Mouse (Mus musculus): ENCODE data around the gene Actl10. TPM values are rescaled to one million over a fixed set of nuclear protein-coding genes. Genes with fewer than 3 reads are reported as not detected.
A peak's percentile ranks its signal among the peaks of the same experiment; 100 is the strongest.

The Actl10 gene
- not detected in 2 replicates for polyA plus RNA-seq (2014; fragmentation: Nextera tagmentation; extraction: Ambion mirVana)

DNA sequence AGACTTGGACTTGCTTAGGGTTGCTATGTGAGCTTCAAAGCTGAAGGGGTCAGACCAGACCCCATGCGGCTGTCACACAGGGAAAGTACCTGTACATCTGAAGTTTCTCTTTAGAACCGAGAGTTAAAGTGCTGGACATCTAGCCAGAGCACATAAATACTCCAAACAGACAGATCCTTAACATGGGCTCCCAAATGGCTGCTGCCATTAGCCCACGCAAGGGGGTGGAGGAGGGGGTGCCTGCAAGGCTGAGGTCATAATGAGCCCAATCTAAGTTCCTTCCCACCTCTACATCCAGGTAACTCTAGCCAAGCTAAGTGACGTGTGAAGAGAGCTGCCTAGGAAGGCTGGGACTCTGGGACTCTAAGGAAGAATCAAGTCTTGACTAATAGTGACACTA, at the start of gene Actl10:
TSS of gene Actl10 (plus strand) at position 301 of the 400 bp plus-strand sequence.
- 83% methylated on average over 4 of the region's 4 CpGs for WGBS
- Histone ChIP-seq H3K27me3 (ENCODE audit: control insufficient read depth, insufficient read depth, low read length) (peaks cover 20% of the 10 kb centered on the region), H3K4me3 (ENCODE audit: low read depth, low read length) (no peak within 1 kb of the TSS), H3K27ac (ENCODE audit: low read depth, low read length) (no peak within 1 kb of the TSS), H3K36me3 (ENCODE audit: control insufficient read depth, insufficient read depth, low read length) (peaks cover 3% of the 10 kb centered on the region; the same call in 1 of the 2 replicates), H3K9me3 (ENCODE audit: control insufficient read depth, low read length) (no peaks in the 10 kb centered on the region), H3K4me1 (ENCODE audit: control insufficient read depth, insufficient read depth, low read length) (peaks cover 15% of the 10 kb centered on the region), H3K9ac (ENCODE audit: low read length) (0 out of 2 replicates have a peak within 1 kb of the TSS, but pooled peaks have one; percentile 14), H3K4me2 (peak within 1 kb of the TSS; percentile 22; the same call in 1 of the 2 replicates)
- no peak for ATAC-seq (ENCODE audit: low FRiP score)
- no peak for DNase-seq (ENCODE audit: low spot score, missing footprints)

DNA sequence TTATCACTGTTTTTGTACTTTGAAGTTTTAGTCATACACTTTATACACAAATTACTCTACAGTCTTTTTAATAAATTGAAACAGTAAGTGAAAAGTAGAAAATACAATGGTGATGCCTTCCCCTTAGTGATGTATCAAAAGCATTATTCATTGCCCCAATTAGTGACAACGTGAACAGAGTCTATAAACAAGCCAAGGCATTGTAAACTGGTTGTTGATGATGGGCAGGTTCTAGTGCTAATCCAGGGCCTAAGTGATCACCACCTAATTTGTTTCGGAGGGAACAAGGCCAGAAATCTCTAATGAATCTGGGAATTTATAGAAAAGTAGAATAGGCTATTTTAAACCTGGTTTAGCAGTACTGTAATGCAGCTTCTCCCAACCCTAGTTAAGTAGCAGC, 44.5 kb upstream of the Actl10 start:
- Histone ChIP-seq H3K36me3 (ENCODE audit: control insufficient read depth, insufficient read depth, low read length) (no peaks in the 10 kb centered on the region; the same call in 1 of the 2 replicates), H3K9me3 (ENCODE audit: control insufficient read depth, low read length) (no peaks in the 10 kb centered on the region), H3K9ac (ENCODE audit: low read length) (no peak overlapping the region), H3K27me3 (ENCODE audit: control insufficient read depth, insufficient read depth, low read length) (no peaks in the 10 kb centered on the region), H3K4me1 (ENCODE audit: control insufficient read depth, insufficient read depth, low read length) (no peaks in the 10 kb centered on the region), H3K4me2 (no peak overlapping the region), H3K27ac (ENCODE audit: low read depth, low read length) (no peak overlapping the region), H3K4me3 (ENCODE audit: low read depth, low read length) (no peak overlapping the region)
- ATAC-seq (ENCODE audit: low FRiP score) (no peak), DNase-seq (ENCODE audit: low spot score, missing footprints) (no peak)
- 87% methylated on average over 2 of the region's 2 CpGs for WGBS

DNA sequence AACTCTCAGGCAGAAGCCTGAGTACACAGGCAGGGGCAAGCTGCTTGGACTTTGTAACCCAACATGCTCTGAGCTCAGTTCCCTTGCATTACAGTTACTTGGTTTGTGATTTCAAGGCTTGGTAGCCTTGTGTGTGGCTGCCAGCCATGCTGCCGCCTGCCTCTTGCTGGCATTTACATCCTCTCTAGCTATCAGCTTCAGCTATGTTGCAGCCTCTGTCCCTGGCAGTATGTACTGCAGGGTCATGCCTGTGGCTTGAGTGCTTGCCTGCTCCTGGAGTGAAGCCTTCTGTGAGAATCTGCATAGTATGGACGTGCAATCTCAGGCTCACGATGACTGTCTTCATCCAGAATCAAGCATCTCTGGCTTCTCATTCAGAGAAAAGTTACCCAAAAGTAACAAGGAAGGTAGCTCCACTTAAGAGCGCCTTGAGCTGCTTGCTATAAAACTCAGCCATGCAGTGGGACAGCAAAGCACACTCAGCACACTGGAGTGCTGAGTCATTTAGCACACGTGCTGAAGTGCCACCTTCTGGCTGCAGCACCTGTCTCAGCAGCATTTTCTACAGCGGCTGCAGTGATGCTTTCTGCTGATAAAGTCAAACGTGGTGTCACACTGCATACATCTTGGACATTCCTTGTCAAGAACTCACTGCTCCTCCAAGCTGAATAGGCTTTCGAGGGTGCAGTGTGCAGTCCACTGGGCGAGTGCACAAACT, 43.9 kb upstream of the Actl10 start:
- Histone ChIP-seq H3K9ac (ENCODE audit: low read length) (no peak overlapping the region), H3K9me3 (ENCODE audit: control insufficient read depth, low read length) (no peaks in the 10 kb centered on the region), H3K4me3 (ENCODE audit: low read depth, low read length) (no peak overlapping the region), H3K27me3 (ENCODE audit: control insufficient read depth, insufficient read depth, low read length) (no peaks in the 10 kb centered on the region), H3K36me3 (ENCODE audit: control insufficient read depth, insufficient read depth, low read length) (no peaks in the 10 kb centered on the region; the same call in 1 of the 2 replicates), H3K4me2 (no peak overlapping the region), H3K27ac (ENCODE audit: low read depth, low read length) (no peak overlapping the region), H3K4me1 (ENCODE audit: control insufficient read depth, insufficient read depth, low read length) (no peaks in the 10 kb centered on the region)
- DNase-seq (ENCODE audit: low spot score, missing footprints) (no peak), ATAC-seq (ENCODE audit: low FRiP score) (no peak)
- 79% methylated on average over 9 of the region's 9 CpGs for WGBS

DNA sequence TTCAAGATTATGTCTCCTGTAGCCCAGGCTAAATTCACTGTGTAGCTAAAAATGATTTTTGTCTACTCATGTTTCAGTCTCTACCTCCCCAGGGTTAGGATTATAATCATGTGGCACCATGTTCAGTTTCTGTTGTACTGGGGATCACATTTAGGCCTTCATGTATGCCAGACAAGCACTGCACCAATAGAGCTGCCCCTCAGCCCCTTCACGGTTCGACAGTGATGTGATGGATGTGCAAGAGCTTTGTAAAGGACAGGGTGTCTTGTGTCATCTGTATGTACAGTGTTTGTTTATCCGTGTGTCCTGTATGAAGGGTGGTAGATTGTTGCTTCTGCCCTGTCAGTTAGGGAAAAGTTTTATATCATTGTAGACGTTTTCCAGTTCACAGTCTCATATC, 43.1 kb upstream of the Actl10 start:
- no peak overlapping the region for H3K27ac ChIP-seq (ENCODE audit: low read depth, low read length)
- WGBS: 87% methylated on average over 4 of the region's 4 CpGs
- ATAC-seq (ENCODE audit: low FRiP score) (no peak), DNase-seq (ENCODE audit: low spot score, missing footprints) (no peak)
- H3K4me3 ChIP-seq (ENCODE audit: low read depth, low read length): no peak overlapping the region
- H3K36me3 ChIP-seq (ENCODE audit: control insufficient read depth, insufficient read depth, low read length): no peaks in the 10 kb centered on the region; the same call in 1 of the 2 replicates
- H3K4me2 ChIP-seq: no peak overlapping the region
- no peaks in the 10 kb centered on the region for H3K9me3 ChIP-seq (ENCODE audit: control insufficient read depth, low read length)
- H3K4me1 ChIP-seq (ENCODE audit: control insufficient read depth, insufficient read depth, low read length): no peaks in the 10 kb centered on the region
- H3K27me3 ChIP-seq (ENCODE audit: control insufficient read depth, insufficient read depth, low read length): no peaks in the 10 kb centered on the region
- H3K9ac ChIP-seq (ENCODE audit: low read length): no peak overlapping the region

DNA sequence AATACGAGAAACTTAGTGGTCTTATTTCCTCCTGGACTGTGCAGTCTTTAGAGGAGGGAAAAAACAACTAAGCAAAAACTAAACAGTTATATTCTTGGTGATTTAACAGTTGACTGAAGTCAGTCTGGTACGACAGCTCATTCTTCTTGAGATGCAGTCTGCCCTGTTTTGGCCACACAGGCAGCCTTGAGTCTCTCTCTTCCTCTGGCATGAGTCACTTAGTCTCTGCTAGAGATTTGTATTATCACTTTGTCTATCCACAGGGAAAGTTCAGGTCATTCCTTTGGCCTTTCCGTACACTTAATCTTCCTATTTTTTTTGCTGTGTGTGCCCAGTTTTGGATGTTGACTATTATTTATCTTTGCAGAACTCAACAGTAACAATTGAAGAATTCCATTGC, 41.4 kb upstream of the Actl10 start:
- no peaks in the 10 kb centered on the region for H3K27me3 ChIP-seq (ENCODE audit: control insufficient read depth, insufficient read depth, low read length)
- no peaks in the 10 kb centered on the region; the same call in 1 of the 2 replicates for H3K36me3 ChIP-seq (ENCODE audit: control insufficient read depth, insufficient read depth, low read length)
- no peak overlapping the region for H3K9ac ChIP-seq (ENCODE audit: low read length)
- no peak overlapping the region for H3K4me3 ChIP-seq (ENCODE audit: low read depth, low read length)
- no peaks in the 10 kb centered on the region for H3K9me3 ChIP-seq (ENCODE audit: control insufficient read depth, low read length)
- no peak overlapping the region for H3K4me2 ChIP-seq
- DNase-seq (ENCODE audit: low spot score, missing footprints) (no peak), ATAC-seq (ENCODE audit: low FRiP score) (no peak)
- WGBS: 88% methylated on average over 3 of the region's 3 CpGs
- H3K27ac ChIP-seq (ENCODE audit: low read depth, low read length): no peak overlapping the region
- H3K4me1 ChIP-seq (ENCODE audit: control insufficient read depth, insufficient read depth, low read length): no peaks in the 10 kb centered on the region

DNA sequence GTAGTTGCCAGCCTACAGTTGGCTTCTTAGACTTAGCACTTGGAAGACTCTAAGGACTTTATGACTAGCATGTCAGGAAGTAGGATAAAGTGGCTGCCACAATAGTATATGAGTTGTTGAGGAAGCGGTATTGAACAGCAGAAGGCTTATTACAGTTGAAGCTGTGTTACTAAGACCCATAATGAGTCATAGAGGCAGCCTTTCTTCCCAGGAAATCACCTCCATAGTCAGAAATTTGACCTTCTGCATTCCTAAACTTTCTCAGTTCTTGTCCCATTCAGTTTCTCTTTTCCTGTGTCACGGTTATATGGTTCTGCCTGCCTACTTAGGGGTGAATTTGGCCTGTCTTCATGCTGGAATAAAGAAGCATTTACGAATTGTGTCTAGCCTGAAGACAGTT, 34.6 kb upstream of the Actl10 start:
- WGBS: 87% methylated on average over 3 of the region's 3 CpGs
- no peak overlapping the region for H3K4me3 ChIP-seq (ENCODE audit: low read depth, low read length)
- peaks cover 3% of the 10 kb centered on the region; the same call in 1 of the 2 replicates for H3K36me3 ChIP-seq (ENCODE audit: control insufficient read depth, insufficient read depth, low read length)
- no peaks in the 10 kb centered on the region for H3K27me3 ChIP-seq (ENCODE audit: control insufficient read depth, insufficient read depth, low read length)
- no peak overlapping the region for H3K27ac ChIP-seq (ENCODE audit: low read depth, low read length)
- DNase-seq (ENCODE audit: low spot score, missing footprints) (no peak), ATAC-seq (ENCODE audit: low FRiP score) (no peak)
- H3K9me3 ChIP-seq (ENCODE audit: control insufficient read depth, low read length): no peaks in the 10 kb centered on the region
- no peak overlapping the region for H3K4me2 ChIP-seq
- no peaks in the 10 kb centered on the region for H3K4me1 ChIP-seq (ENCODE audit: control insufficient read depth, insufficient read depth, low read length)
- no peak overlapping the region for H3K9ac ChIP-seq (ENCODE audit: low read length)

DNA sequence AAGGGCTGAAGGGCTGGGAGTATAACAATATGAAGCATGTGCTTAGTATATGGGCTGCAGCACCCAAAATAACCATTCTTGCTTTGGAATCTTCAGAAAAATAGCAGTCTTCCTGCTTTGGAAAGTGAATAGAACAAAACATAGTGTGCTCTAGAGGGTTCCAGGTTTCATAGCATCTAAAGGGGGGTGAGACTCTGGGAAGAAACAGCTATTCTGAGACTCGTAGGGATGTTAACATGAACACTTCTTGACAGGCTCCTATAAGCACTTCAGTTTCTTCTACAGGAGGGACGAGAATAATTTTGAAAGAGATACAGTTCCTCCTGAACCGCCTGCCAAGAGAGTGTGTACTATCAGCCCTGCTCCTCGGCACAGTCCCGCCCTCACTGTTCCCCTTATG, 34.2 kb upstream of the Actl10 start:
- Histone ChIP-seq H3K9me3 (ENCODE audit: control insufficient read depth, low read length) (no peaks in the 10 kb centered on the region), H3K4me2 (no peak overlapping the region), H3K4me3 (ENCODE audit: low read depth, low read length) (no peak overlapping the region), H3K27me3 (ENCODE audit: control insufficient read depth, insufficient read depth, low read length) (no peaks in the 10 kb centered on the region), H3K36me3 (ENCODE audit: control insufficient read depth, insufficient read depth, low read length) (peaks cover 3% of the 10 kb centered on the region; the same call in 1 of the 2 replicates), H3K4me1 (ENCODE audit: control insufficient read depth, insufficient read depth, low read length) (no peaks in the 10 kb centered on the region), H3K9ac (ENCODE audit: low read length) (no peak overlapping the region), H3K27ac (ENCODE audit: low read depth, low read length) (no peak overlapping the region)
- WGBS: 97% methylated on average over 5 of the region's 5 CpGs
- DNase-seq (ENCODE audit: low spot score, missing footprints) (no peak), ATAC-seq (ENCODE audit: low FRiP score) (no peak)

DNA sequence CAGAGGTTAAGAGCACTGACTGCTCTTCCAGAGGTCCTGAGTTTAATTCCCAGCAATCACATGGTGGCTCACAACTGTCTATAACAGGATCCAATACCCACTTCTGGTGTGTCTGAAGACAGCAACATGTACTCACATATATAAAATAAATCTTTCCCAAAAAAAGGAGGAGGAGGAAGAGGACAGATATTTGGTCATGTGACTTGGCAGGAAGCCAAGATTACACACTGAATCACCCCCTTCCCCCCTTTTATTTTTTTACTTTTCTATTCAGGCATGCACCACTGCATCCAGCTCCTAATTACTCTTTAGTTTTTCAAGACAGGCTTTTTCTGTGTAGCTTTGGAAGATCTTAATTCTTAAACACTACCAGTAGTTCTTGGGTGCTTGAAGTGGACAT, 30.1 kb upstream of the Actl10 start:
- DNase-seq (ENCODE audit: low spot score, missing footprints) (no peak), ATAC-seq (ENCODE audit: low FRiP score) (no peak)
- peaks cover 17% of the 10 kb centered on the region; the same call in 1 of the 2 replicates for H3K36me3 ChIP-seq (ENCODE audit: control insufficient read depth, insufficient read depth, low read length)

DNA sequence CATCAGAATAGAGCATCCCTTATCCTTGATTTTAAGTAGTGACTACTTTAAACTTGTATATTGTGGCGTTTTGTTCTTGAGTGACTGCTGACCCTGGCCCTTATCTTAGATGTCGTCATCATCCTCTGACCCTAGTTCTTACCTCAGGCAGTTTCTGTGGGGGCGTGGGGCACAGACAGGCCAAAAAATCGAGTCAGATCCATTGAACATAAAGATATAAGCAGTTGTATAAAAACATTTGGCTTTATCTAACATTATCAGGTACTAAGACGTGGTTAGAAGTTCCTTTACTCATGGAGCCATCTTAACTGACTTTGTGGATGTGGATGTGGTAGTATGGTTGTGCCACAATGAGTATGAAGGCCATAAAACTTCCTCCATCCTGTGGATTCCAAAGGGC, 29.2 kb upstream of the Actl10 start:
- peaks cover 17% of the 10 kb centered on the region; the same call in 1 of the 2 replicates for H3K36me3 ChIP-seq (ENCODE audit: control insufficient read depth, insufficient read depth, low read length)

More for the DNA sequence above, 30.1 kb upstream of the Actl10 start:
- Histone ChIP-seq H3K9ac (ENCODE audit: low read length) (no peak overlapping the region), H3K4me3 (ENCODE audit: low read depth, low read length) (no peak overlapping the region), H3K27ac (ENCODE audit: low read depth, low read length) (no peak overlapping the region), H3K4me1 (ENCODE audit: control insufficient read depth, insufficient read depth, low read length) (no peaks in the 10 kb centered on the region), H3K4me2 (no peak overlapping the region), H3K9me3 (ENCODE audit: control insufficient read depth, low read length) (no peaks in the 10 kb centered on the region), H3K27me3 (ENCODE audit: control insufficient read depth, insufficient read depth, low read length) (no peaks in the 10 kb centered on the region)

More for the DNA sequence above, 29.2 kb upstream of the Actl10 start:
- H3K4me3 ChIP-seq (ENCODE audit: low read depth, low read length): no peak overlapping the region
- 91% methylated on average over 5 of the region's 5 CpGs for WGBS
- ATAC-seq (ENCODE audit: low FRiP score): no peak
- H3K27me3 ChIP-seq (ENCODE audit: control insufficient read depth, insufficient read depth, low read length): no peaks in the 10 kb centered on the region
- H3K9ac ChIP-seq (ENCODE audit: low read length): no peak overlapping the region
- no peak for DNase-seq (ENCODE audit: low spot score, missing footprints)
- no peaks in the 10 kb centered on the region for H3K9me3 ChIP-seq (ENCODE audit: control insufficient read depth, low read length)
- no peak overlapping the region for H3K27ac ChIP-seq (ENCODE audit: low read depth, low read length)
- H3K4me2 ChIP-seq: no peak overlapping the region
- H3K4me1 ChIP-seq (ENCODE audit: control insufficient read depth, insufficient read depth, low read length): no peaks in the 10 kb centered on the region
